ENCODE assay signal across 8 mouse cellular contexts in genomic region chr11:93996306-93997140, GRCm38 (mm10). TPM values are rescaled to one million over a fixed set of nuclear protein-coding genes. Genes with fewer than 3 reads are reported as not detected.
DNase-seq lines count a peak whose midpoint lies in the region; ATAC-seq and TF ChIP-seq lines count a peak whose summit lies in the region.

No protein-coding gene starts in this region.

- H3K27ac ChIP-seq in embryonic facial prominence, embryonic 12.5 days = peak overlapping the region; percentile 93
- H3K27ac ChIP-seq in midbrain, postnatal 0 days (ENCODE audit: low read depth, low read length) = peak overlapping the region; percentile 94
- H3K27ac ChIP-seq in stomach, embryonic 15.5 days = peak overlapping the region; percentile 94

- ATAC-seq in activated CD4-positive, CD25-positive, alpha-beta regulatory T cell, adult 4 months = peak; percentile 26
- ATAC-seq in embryonic facial prominence, embryonic 12.5 days (ENCODE audit: insufficient number of reproducible peaks, insufficient read depth, low FRiP score, low TSS enrichment) = peak; percentile 69
- peak; percentile 28 for ATAC-seq in midbrain, postnatal 0 days (ENCODE audit: low FRiP score)
- peak; percentile 20 for ATAC-seq in stomach, embryonic 15.5 days (ENCODE audit: insufficient read depth, low FRiP score, low read depth)

- H3K36me3 ChIP-seq in embryonic facial prominence, embryonic 12.5 days = no peaks in the 10 kb centered on the region
- no peaks in the 10 kb centered on the region; the same call in 1 of the 2 replicates for H3K36me3 ChIP-seq in midbrain, postnatal 0 days (ENCODE audit: insufficient read depth, low read length)
- H3K36me3 ChIP-seq in stomach, embryonic 15.5 days = no peaks in the 10 kb centered on the region

- peak overlapping the region; percentile 92 for H3K4me2 ChIP-seq in embryonic facial prominence, embryonic 12.5 days (replicated peaks)
- peak overlapping the region; percentile 92 for H3K4me2 ChIP-seq in midbrain, postnatal 0 days (ENCODE audit: low read depth, low read length, poor library complexity, severe bottlenecking)
- peak overlapping the region; percentile 86 for H3K4me2 ChIP-seq in stomach, embryonic 15.5 days

- no peaks in the 10 kb centered on the region for H3K27me3 ChIP-seq in embryonic facial prominence, embryonic 12.5 days
- H3K27me3 ChIP-seq in midbrain, postnatal 0 days (ENCODE audit: insufficient read depth, low read length) = no peaks in the 10 kb centered on the region
- H3K27me3 ChIP-seq in stomach, embryonic 15.5 days (replicated peaks) = no peaks in the 10 kb centered on the region

- DNase-seq in 416B (ENCODE audit: low read depth) (peak; percentile 73), liver (peak; percentile 47)
- DNase-seq in heart, adult 18-20 months = peak; percentile 64 to 72
- peak; percentile 61 for DNase-seq in kidney, adult 18-20 months
- DNase-seq in midbrain, postnatal 0 days (ENCODE audit: low spot score) = peak; percentile 45

- H3K4me1 ChIP-seq in embryonic facial prominence, embryonic 12.5 days = peaks cover 15% of the 10 kb centered on the region
- peaks cover 22% of the 10 kb centered on the region for H3K4me1 ChIP-seq in midbrain, postnatal 0 days (ENCODE audit: insufficient read depth, low read length)
- H3K4me1 ChIP-seq in stomach, embryonic 15.5 days = peaks cover 16% of the 10 kb centered on the region

- peak overlapping the region; percentile 93 for H3K4me3 ChIP-seq in embryonic facial prominence, embryonic 12.5 days
- H3K4me3 ChIP-seq in midbrain, postnatal 0 days (ENCODE audit: low read depth, low read length) = peak overlapping the region; percentile 96
- H3K4me3 ChIP-seq in stomach, embryonic 15.5 days (replicated peaks) = peak overlapping the region; percentile 97

- H3K9ac ChIP-seq in embryonic facial prominence, embryonic 12.5 days = peak overlapping the region; percentile 94
- H3K9ac ChIP-seq in midbrain, postnatal 0 days (replicated peaks; ENCODE audit: low read length, poor library complexity, severe bottlenecking) = peak overlapping the region; percentile 92
- peak overlapping the region; percentile 86 for H3K9ac ChIP-seq in stomach, embryonic 15.5 days

- no peaks in the 10 kb centered on the region for H3K9me3 ChIP-seq in embryonic facial prominence, embryonic 12.5 days
- no peaks in the 10 kb centered on the region for H3K9me3 ChIP-seq in midbrain, postnatal 0 days (ENCODE audit: low read length)
- no peaks in the 10 kb centered on the region for H3K9me3 ChIP-seq in stomach, embryonic 15.5 days

- peak; percentile 48 for TF ChIP-seq CTCF in midbrain, postnatal 0 days (IDR thresholded peaks at IDR 0.05)

- WGBS in embryonic facial prominence, embryonic 12.5 days = under 1% methylated on average over 58 of the region's 58 CpGs
- under 1% methylated on average over 58 of the region's 58 CpGs for WGBS in midbrain, postnatal 0 days
- WGBS in stomach, embryonic 15.5 days = under 1% methylated on average over 58 of the region's 58 CpGs

RNA-seq across cellular contexts. Expression of gene Spag9, which starts 0.6 kb away (rescaled TPM):
- polyA plus RNA-seq in activated CD4-positive, CD25-positive, alpha-beta regulatory T cell, adult 4 months (2017; shearing (Covaris generic)) = 10 to 100 TPM; 17.2 to 18.7 TPM
- 56.5 and 57.3 TPM in 2 replicates for polyA plus RNA-seq in embryonic facial prominence, embryonic 12.5 days (2016; fragmentation: Nextera tagmentation; extraction: Ambion mirVana)
- total RNA-seq in heart, adult 18-20 months (2021) = 100 to 1,000 TPM; 137 to 139 TPM
- total RNA-seq in midbrain, postnatal 0 days (2014; rRNA removed) = 131 and 161 TPM in 2 replicates
- polyA plus RNA-seq in midbrain, postnatal 0 days (2015; fragmentation: Nextera tagmentation; extraction: Ambion mirVana) = 66.8 and 80.7 TPM in 2 replicates
- polyA plus RNA-seq in stomach, embryonic 15.5 days (2015; fragmentation: Nextera tagmentation; extraction: Ambion mirVana) = 36.2 and 45.6 TPM in 2 replicates

RNA-seq across cellular contexts. Expression of gene Nme1, which starts 28.2 kb away (rescaled TPM):
- polyA plus RNA-seq in activated CD4-positive, CD25-positive, alpha-beta regulatory T cell, adult 4 months (2017; shearing (Covaris generic)) = 100 to 1,000 TPM; 144 to 327 TPM
- polyA plus RNA-seq in embryonic facial prominence, embryonic 12.5 days (2016; fragmentation: Nextera tagmentation; extraction: Ambion mirVana) = 155 and 162 TPM in 2 replicates
- total RNA-seq in heart, adult 18-20 months (2021) = 10 to 100 TPM; 13.4 to 15.6 TPM
- total RNA-seq in midbrain, postnatal 0 days (2014; rRNA removed) = 46.2 and 66.9 TPM in 2 replicates
- 383 and 424 TPM in 2 replicates for polyA plus RNA-seq in midbrain, postnatal 0 days (2015; fragmentation: Nextera tagmentation; extraction: Ambion mirVana)
- 147 and 174 TPM in 2 replicates for polyA plus RNA-seq in stomach, embryonic 15.5 days (2015; fragmentation: Nextera tagmentation; extraction: Ambion mirVana)

RNA-seq across cellular contexts. Expression of gene Gm20390, which starts 28.4 kb away (rescaled TPM):
- polyA plus RNA-seq in activated CD4-positive, CD25-positive, alpha-beta regulatory T cell, adult 4 months (2017; shearing (Covaris generic)) = 100 to 1,000 TPM in 1 of 2 experiments, 10 to 100 TPM in 1; 19.2 to 305 TPM
- 399 and 428 TPM in 2 replicates for polyA plus RNA-seq in embryonic facial prominence, embryonic 12.5 days (2016; fragmentation: Nextera tagmentation; extraction: Ambion mirVana)
- 10 to 100 TPM in 1 of 2 experiments, 1 to 10 TPM in 1; 8.9 to 27.6 TPM for total RNA-seq in heart, adult 18-20 months (2021)
- 61.1 and 113 TPM in 2 replicates for total RNA-seq in midbrain, postnatal 0 days (2014; rRNA removed)
- polyA plus RNA-seq in midbrain, postnatal 0 days (2015; fragmentation: Nextera tagmentation; extraction: Ambion mirVana) = 370 and 379 TPM in 2 replicates
- 345 and 399 TPM in 2 replicates for polyA plus RNA-seq in stomach, embryonic 15.5 days (2015; fragmentation: Nextera tagmentation; extraction: Ambion mirVana)

RNA-seq across cellular contexts. Expression of gene Nme2, which starts 40.5 kb away (rescaled TPM):
- 100 to 1,000 TPM; 149 to 492 TPM for polyA plus RNA-seq in activated CD4-positive, CD25-positive, alpha-beta regulatory T cell, adult 4 months (2017; shearing (Covaris generic))
- 222 and 223 TPM in 2 replicates for polyA plus RNA-seq in embryonic facial prominence, embryonic 12.5 days (2016; fragmentation: Nextera tagmentation; extraction: Ambion mirVana)
- total RNA-seq in heart, adult 18-20 months (2021) = 1,000 to 10,000 TPM; 1,028 to 1,153 TPM
- 237 and 286 TPM in 2 replicates for total RNA-seq in midbrain, postnatal 0 days (2014; rRNA removed)
- polyA plus RNA-seq in midbrain, postnatal 0 days (2015; fragmentation: Nextera tagmentation; extraction: Ambion mirVana) = 139 and 145 TPM in 2 replicates
- polyA plus RNA-seq in stomach, embryonic 15.5 days (2015; fragmentation: Nextera tagmentation; extraction: Ambion mirVana) = 266 and 295 TPM in 2 replicates

Comparison
In these comparisons a context has a peak if more than half of its experiments do, and no peak if none do; other contexts are left out.
1. Peak in every context shown above with its lines: DNase-seq, ATAC-seq, H3K4me3 ChIP-seq and H3K27ac ChIP-seq.